Mouse (Mus musculus): Measurements from ENCODE around the gene Kcnh1.
A peak's percentile ranks its signal among the peaks of the same experiment; 100 is the strongest.

Gene Kcnh1

DNA sequence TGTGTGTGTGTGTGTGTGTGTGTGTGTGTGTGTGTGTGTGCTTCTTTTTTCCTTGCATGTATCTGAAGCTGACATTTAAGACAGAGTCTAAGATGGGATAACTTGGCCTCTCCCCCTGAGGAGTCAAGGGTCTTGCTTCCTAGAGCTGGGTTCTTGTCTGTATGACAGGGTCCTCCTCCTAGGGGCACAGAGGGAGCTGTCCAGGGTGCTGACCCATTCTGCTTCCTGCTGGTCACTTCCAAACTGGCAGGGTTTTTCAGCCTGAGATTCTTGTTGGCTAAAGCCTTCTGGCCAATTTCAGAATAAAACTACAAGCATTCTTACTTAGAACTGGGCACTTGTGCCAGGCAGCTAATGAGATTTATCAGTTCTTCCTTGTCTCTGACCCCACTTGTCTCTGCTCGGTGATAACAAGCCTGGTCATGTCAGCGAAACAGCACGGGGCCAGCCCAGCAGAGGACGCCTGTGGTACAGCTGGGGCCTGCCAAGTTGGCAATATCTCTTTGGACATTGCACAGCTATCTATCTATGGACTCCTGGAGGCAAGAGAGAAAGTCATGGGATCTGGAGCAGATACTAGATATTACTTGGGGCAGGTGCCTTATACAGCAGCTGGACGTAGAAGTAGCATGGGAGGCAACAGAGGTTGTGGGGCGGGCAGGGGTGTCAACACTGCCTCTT, 267.1 kb downstream of the Kcnh1 start:
- peak; percentile 47 for DNase-seq (ENCODE audit: low spot score)

DNA sequence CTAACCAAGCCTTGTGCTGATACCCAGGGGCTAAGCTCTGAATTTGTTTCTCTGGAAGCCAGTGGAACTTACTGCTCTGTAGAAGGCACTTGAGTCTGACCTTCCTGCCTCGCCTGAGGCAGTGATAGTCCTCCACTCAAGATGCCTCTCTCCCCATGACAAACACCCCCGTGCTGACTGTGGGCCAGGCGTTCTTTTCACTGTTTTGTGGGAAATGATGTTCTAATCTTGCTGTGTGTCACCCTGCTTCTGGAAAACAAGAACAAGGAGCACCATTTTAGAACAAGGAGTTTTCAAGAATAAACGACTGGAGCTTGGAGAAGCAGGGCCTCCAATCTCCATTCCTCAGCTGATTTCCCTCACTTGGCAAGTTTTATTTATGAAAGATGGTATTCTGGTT, 273.2 kb downstream of the Kcnh1 start:
- no peak for DNase-seq (ENCODE audit: low spot score)

DNA sequence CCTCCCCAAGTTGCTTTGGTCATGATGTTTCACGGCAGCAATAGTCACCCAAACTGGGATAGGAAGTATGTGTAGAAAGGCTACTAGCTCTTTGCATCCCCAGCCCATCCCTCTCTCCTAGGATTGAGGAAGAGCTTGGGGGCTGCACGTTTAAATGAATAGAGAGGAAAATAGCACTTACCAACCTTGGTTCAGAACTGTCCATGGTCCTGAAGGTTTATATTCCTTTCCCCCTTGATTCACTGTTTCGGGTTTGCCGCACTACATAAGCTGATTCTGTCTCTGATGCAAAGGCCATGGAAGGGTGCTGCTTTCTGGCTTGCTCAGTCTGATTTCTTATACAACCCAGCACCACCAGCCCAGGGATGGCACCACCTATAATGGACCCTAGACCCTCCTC, 281.8 kb downstream of the Kcnh1 start:
- DNase-seq (ENCODE audit: low spot score): no peak

DNA sequence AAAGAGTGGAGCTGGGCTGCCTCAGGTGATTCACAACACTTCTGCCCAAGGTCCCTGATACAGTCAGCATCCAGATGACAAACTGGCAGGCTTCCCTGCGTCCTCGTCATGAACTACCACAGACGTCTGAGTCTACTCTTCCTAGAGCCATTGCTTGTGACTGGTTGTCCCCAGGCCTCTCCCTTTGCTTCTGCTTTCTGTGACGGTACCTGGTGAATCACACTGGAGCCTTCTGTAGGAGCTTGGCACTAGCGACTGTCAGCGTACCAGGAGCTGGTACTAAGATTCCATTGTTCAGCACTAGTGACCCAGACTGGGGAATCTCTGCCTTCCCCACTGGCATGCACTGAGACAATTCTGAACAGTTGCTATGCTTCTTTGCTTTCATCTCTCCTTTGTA, 282.6 kb downstream of the Kcnh1 start:
- DNase-seq (ENCODE audit: low spot score): no peak

DNA sequence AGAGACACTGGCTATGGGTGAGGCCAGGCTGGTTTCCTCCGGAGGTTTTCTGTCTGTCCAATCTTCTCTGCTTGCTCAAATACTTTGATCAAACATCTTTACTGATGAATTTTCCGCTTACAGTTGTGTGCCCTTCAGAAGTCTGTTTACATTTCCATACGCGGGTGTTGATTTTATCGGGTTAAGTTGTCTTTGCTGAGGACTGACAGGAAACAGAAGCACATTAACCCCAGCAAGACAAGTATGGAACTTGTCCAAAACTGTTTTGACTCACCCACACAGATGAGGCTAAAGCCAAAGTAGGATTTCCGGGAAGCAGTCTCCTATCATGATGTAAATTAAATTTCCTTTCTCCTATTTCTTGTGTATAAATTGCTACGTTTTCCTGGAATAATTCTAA, 286.1 kb downstream of the Kcnh1 start:
- DNase-seq (ENCODE audit: low spot score): no peak

DNA sequence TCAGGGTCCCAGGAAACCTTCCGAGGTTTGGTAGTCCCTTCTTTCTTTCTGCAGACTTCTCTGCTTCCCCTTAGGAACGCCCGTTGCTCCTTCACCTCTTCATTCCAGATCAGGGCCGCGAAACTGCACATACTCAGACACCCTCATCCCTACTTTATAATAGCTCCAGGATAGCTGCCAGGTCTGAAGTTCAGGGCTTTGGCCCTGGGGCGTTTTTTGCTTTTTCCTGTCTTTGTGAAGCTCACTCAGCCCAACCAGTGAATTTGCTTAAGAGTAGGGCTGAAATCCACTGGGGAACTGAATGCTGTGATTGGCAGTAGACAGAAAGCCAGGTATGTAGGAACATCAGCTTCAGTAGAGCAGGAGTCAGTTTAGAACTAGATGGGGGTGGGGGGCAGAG, 287.0 kb downstream of the Kcnh1 start:
- no peak for DNase-seq (ENCODE audit: low spot score)

DNA sequence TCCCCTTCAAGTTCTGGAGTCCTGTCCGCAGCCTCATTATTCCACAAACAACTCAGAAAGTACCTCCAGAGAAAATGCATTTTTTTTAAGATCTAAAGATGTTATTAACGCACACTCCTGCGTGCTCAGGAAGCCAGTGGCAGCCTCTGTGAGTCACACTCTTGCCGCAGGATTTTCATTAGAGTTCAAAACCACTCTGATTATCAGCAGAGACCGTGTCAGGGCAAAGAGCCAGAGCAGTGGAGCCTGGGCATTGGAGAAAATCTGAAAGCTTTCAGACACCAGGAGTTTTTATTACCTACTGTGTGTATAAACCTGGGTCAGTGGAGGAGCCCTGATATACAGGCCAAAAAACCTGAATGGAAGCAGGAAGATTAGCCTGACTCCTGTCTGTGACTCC, 287.6 kb downstream of the Kcnh1 start:
- no peak for DNase-seq (ENCODE audit: low spot score)

DNA sequence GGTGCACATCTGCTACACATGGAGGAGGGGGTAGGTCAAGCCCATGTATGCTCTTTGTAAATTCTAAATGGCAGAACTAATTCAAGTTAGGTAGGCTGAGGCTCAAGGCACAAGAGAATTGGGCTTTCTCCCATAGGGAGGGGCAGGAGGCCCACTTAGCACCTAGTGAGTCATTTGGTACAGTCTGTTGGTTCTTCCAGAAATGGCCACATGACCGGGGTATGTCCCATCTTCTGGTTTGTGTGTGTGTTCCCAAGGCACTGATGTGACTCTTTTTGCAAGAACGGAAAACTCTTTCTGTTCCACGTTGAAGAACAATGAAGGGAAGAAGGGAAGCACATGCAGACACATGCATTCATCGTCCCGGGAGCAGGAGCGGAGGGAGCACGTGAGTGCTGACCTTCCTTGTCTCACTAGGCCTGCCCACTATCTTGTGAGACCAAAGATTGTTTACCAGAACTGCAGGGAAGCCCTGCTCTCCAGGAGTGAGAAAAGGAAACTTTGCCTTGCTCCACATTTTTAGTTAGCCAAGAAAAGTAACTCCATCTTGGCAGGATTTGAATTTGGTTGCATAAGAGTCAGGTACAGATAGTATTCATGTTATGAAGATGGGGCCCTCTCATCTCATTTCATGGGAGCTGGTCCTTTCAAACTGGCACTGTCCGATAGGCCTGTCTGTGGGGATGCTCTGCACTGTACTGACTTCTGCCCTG, 289.7 kb downstream of the Kcnh1 start:
- DNase-seq (ENCODE audit: low spot score): no peak

DNA sequence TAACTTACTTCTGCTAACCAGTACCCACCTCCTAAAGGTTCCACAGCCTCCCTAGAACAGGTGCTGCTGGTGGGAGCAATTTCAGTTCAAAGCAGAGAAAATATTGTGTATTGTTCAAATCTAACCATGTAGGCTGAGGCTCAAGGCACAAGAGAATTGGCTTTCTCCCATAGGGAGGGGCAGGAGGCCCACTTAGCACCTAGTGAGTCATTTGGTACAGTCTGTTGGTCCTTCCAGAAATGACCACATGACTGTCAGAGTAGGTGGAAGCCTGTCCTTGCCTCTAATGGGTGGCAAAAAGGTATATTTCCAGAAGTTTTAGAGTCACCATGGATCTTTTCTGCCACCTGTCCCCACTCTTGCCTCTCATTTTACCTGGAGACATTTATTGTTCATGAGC, 290.9 kb downstream of the Kcnh1 start:
- no peak for DNase-seq (ENCODE audit: low spot score)

DNA sequence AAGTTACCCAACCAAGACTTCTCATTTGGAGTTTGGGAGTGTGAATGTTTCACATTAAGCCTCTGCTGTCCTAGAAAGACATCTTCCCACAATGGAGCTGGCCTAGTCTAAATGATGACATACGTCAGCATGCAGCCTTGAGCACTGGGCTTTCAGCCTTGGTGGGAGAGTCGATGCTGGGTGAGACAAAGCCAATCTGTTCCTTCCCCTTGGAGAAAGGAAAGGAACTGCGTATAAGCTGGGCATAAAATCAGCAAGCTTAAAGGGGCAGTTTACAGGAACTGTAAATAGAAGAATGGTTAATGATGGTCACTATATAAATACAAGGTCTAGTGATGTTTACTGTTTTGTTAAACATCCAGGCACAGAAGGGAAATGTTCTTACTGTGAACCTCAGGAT, 294.5 kb downstream of the Kcnh1 start:
- DNase-seq (ENCODE audit: low spot score): no peak

DNA sequence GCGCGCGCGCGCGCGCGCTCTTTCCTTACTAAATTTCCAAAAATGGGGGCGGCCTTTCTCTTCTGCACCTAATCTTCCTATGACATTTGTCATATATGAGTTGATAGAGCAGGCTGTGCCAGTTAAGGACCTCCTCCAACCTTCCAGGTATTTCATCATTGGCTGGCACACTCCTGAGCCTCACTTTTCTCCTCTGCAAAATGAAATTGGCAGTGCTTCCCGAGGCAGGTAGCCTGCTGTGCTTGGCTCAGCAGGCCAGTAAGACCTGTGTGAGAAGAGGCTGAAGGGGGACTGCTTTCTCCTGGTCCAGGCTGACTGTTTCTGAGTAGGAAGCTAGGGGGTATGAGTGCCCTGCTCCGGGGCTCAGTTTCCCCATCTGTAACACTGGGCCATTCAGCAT, 297.0 kb downstream of the Kcnh1 start:
- no peak for DNase-seq (ENCODE audit: low spot score)

DNA sequence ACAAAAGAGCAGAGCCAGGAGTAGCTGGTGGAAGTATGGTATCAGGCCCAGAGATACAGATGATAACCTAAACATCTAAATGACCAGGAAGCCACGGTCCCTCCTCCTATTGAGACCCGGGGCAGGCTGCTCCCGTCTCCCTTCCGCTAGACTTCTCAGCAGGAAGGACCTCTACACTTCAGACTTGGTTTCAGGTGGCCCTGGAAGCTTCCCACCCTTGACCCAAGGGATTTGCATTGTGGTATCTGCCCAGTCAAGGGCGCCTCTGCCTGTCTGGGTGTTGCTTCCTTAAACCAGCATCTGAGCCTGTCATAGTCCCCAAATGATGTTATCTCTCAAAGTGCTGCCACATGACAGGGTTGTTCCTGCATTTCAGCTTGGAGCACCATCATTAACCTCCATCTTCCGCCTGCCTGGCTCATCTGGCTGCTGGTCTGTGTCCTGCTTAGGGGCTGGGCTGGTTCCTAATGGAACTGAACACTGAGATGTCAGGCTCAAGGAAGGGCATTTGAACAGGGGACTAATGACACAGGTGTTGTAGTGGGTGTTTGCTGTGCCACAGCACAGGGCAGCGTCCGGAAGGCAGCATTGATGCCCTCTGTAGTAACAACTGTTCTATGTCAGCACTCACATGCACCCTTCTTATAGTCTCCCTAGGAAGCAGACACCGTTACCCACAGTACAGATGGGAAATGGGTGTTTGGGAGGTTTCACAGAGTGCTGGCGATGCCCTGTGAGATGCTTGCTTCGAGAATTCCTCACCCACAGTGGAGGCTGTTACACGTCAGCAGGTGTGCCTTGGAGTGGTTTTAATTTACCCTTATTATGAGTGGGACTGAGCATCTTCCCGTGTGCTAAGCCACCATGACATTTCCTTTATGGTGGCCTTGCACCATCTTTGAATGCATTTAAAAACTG, 299.6 kb downstream of the Kcnh1 start:
- no peak for DNase-seq (ENCODE audit: low spot score)

DNA sequence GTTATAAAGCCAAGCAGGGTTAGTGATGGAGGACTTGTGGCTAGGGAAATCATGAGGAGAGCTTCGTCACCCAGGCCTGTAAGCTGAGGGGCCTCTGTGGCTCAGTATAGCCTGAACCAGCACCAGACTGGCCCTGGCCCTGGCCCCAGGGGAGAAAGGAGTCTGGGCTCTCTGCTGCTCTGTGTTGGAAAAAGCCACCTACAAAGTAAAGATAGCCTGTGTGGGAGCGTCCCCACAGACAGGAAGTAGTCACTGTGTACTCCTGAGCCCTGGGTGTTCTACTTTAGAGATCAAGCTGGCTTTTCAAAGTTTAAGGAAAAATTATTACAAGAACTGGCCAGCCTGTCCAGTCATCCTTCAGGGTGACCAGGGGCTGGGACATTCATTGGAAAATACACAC, 306.9 kb downstream of the Kcnh1 start:
- no peak for DNase-seq (ENCODE audit: low spot score)

DNA sequence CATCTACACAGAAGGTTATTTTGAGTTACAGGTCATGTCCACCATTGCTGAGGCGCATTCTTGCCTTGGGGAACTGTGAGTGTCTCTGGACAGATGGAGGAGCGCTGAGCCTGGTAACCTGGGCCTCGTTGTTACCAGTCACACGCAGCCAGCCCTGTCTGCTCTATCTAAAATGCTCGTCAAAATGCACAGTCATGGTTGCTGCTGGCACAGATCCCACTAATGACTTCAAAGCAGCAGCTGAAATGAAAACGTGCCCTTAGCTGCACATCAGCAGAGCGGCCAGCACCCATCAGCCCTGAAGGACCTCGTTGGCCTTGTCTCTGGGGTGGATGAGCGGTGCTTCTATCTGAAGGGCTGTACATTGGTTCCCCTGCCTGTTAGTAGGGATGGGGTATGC, 311.4 kb downstream of the Kcnh1 start:
- no peak for DNase-seq (ENCODE audit: low spot score)

DNA sequence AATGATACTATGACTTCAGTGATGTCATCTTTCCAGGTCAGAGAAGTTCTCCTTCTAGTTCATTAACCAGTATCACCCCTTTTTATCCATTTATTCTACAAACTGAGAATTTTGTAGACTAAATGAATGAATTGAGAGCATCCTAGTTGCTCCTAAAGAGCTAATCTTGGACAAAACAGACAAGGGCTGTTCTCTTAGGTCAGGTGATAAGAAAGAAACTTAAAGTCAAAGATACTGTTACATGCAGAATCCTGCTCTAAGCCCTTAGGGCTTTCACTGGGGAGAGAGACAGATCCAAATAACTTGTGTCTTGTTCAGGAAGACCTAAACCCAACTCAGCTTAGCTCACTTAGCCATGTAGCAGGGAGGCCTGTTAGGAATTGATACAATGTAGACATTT, 312.3 kb downstream of the Kcnh1 start:
- no peak for DNase-seq (ENCODE audit: low spot score)

DNA sequence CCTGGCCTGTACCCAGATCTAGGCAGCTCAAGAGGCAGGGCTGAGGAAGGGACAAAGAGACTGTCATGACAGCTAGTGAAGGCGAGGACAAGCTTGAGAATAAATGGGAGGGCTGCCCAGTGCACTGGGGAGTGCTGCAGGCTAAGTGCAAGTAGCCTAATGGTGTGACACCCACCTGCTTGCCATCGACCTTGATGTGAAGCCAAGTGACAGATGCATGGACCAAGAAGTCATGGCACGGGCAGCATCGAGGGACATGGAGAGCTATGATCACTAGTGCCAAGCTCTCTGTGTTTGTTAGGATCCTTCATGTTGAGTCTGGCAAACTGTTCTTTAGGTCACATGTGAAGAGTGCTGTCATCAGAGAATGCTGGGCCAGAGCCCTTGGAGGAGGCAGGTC, 313.1 kb downstream of the Kcnh1 start:
- DNase-seq (ENCODE audit: low spot score): no peak

DNA sequence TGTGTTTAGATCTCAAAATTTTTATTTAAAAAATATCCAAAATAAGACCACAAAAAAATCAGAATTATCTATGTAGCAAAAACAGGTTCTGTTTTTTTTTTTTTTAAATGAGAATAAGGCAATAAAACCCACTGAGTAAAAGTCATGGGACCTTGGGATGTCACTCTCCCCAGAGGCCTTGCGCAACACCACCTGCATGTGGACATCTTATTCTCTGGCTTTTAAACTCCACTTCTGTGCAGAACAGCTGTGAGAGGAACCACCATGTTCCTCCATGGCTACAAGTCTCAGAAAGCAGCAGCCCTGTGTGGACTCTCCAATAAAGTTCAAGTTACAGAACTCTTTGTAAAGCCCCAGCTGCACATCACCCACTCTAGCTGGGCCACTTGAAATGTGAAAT, 322.2 kb downstream of the Kcnh1 start:
- no peak for DNase-seq (ENCODE audit: low spot score)

DNA sequence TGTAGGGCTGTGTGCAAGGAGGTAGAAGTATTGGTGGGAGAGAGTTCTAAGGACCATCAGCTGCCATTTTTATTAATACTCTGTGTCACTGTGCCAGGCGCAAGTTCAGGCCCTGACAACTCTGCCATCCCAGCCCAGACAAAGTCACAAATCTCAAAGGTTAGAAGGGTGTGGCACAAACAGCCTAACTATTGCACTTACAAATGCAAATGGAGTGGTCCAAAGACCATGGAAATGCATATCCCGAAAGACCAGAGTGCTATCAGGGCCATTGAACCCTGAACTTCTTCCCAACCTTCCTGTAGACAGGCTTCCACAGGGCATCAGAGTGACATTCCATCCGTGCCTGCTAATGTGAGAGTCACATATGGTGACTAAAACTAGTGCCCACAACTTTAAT, 324.8 kb downstream of the Kcnh1 start:
- DNase-seq (ENCODE audit: low spot score): no peak

DNA sequence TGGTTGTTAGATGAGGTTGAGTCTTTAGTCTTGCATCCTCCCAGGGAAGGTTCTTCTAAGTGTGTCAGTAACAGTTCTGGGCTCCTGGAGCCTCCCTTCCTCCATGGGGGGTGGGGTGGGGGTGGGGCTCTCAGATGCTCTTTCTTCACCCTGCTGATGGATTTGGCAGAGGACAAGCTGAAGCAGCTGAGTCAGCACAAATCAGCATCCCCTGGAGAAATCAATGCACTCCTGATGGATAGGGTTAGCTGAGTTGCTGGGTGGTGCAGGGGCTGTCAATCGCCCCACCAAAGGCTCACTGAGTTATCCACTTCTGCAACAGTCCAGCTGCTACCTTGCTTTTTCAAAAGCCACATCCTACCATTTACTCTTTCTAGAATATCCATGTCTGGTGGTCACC, 329.1 kb downstream of the Kcnh1 start:
- DNase-seq (ENCODE audit: low spot score): no peak

DNA sequence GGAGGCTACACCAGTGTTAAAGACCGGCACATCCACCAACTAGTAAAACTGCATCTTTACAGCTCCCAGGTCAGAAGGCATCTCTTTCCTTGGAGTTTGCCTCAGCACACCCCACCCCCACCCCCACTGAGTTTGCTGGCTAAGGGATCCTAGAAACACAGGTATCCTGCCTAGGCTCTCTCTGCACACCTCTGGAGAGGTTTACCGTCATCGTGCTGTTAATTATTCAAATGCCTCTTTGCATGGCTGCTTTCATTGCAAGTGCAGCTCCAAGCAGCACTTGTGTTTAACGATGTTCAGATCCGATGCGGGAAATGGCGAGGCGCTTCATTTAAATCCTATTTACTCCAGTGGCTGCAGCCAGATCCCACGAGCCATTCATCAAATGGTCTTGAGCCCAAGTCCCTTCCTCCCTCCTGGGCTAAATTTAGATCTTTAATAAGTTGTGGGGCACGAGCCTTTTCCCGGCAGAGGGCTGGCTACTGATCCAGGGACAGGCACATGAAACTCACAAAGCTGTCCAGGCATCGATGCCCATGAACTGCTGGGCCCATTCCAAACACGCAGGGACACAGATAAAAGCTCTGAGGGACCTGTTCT, 330.4 kb downstream of the Kcnh1 start:
- DNase-seq (ENCODE audit: low spot score): no peak

DNA sequence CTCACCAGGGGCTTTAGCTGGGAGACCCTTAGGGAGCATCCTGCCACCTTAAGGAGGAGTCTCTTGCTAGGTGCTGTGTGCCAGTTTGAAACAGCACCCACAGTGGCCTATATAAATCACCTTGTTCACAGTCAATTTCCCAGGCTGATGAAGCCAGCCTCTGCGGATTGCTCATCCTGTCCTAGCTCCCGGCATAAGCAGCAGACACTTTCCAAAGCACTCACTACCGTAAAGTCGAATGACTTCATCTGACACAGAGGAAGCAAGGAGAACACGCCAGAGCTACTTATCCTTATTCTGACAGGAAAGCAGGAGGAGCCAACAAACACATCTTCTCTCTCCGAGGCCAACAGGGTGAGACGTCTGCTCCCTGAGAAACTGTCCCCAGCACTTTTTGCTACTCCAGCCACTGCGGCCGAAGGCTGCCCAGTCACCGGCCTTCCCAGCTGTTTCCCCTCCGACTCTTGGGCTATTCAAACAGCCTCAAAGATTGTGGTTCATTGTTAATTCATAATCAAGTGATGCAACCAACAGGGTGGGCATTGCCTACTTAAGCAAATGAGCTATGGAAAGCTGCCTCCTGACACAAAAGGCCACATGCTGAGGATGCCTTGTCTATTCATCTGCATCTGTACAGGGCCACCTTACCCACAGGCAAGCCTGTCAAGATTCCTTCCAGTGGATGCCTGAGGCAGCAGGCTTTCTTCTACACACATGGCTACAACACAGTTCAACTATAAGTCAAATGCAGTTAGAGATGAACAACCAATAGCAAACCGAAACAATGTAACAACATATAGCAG, 332.0 kb downstream of the Kcnh1 start:
- DNase-seq (ENCODE audit: low spot score): no peak

Data from yolk sac, embryonic 10.5 days (tissue).